Mouse (Mus musculus) embryonic fibroblast, embryonic 13.5 days (primary cell): ENCODE data around the gene Eif4b. TPM values are rescaled to one million over a fixed set of nuclear protein-coding genes. Genes with fewer than 3 reads are reported as not detected.
A peak's percentile ranks its signal among the peaks of the same experiment; 100 is the strongest.

Experiments
- H3K27ac ChIP-seq: 2 replicates; pipeline ENCODE4 v1.5.1; 2012; ENCODE audit warnings: low read length, control low read depth, inconsistent platforms; ENCODE audit not compliant: insufficient read depth
- H3K4me1 ChIP-seq: 2 replicates; pipeline ENCODE4 v1.6.1; 2011; ENCODE audit warnings: low read length; ENCODE audit not compliant: control insufficient read depth, insufficient read depth
- H3K4me3 ChIP-seq: 2 replicates; pipeline ENCODE4 v1.5.1; 2011; ENCODE audit warnings: mild to moderate bottlenecking, control low read depth, low read length; ENCODE audit not compliant: insufficient read depth
- CTCF ChIP-seq: IDR thresholded peaks from 2 replicates; pipeline ENCODE4 v1.5.1; 2011; ENCODE audit warnings: mild to moderate bottlenecking, control low read depth, low read length, moderate library complexity, borderline replicate concordance; ENCODE audit not compliant: insufficient read depth
- POLR2A ChIP-seq: IDR thresholded peaks from 2 replicates; pipeline ENCODE4 v1.6.1; 2011; ENCODE audit warnings: low read depth, mild to moderate bottlenecking, control low read depth, low read length, moderate library complexity
- polyA plus RNA-seq: library from polyadenylated mRNA; stranded (reverse); fragments of >200 nt; gene quantifications from 2 replicates; pipeline ENCODE4 v1.2.4, GENCODE M21; 2011; ENCODE audit warnings: low read depth; ENCODE audit not compliant: missing spikeins, insufficient read length

The Eif4b gene
- polyA plus RNA-seq, 1 experiment = 317 TPM

DNA sequence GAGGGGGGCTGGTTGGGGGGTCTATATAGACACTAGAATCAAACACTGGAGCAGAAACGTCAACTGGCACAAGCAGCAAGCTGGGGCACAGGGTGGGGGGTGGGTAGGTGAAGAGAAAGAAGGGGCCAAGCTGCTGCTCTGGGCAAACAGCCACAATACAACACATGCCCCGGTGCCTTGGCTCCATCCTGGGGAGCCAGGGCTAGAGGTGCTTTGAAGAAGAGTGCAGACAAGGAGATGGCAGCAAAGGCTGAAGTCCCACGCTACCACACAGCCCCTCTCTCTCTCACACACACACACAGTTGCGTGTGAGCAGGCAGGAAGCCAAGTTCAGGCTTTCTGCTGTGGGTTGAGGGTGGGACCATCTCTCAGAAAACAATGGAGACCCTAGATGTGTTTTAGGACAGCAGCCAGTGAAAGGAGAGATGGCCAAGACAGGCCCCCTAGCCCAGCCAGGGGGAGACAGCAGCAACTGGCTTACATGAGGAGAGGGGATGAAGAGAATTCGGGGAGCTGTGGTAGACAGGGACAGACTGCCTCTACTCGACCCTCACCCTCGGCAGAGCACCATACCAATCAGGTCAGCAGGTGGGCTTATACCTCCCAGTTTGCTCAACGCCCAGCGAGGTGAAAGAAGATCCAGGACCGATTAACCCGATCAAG is 43.3 kb downstream of the Eif4b start:
- TF ChIP-seq CTCF = no peak
- peak; percentile 1; the same call in 1 of the 2 replicates for TF ChIP-seq POLR2A
- Histone ChIP-seq H3K4me1 (no peaks in the 10 kb centered on the region), H3K27ac (no peak overlapping the region), H3K4me3 (no peak overlapping the region)

DNA sequence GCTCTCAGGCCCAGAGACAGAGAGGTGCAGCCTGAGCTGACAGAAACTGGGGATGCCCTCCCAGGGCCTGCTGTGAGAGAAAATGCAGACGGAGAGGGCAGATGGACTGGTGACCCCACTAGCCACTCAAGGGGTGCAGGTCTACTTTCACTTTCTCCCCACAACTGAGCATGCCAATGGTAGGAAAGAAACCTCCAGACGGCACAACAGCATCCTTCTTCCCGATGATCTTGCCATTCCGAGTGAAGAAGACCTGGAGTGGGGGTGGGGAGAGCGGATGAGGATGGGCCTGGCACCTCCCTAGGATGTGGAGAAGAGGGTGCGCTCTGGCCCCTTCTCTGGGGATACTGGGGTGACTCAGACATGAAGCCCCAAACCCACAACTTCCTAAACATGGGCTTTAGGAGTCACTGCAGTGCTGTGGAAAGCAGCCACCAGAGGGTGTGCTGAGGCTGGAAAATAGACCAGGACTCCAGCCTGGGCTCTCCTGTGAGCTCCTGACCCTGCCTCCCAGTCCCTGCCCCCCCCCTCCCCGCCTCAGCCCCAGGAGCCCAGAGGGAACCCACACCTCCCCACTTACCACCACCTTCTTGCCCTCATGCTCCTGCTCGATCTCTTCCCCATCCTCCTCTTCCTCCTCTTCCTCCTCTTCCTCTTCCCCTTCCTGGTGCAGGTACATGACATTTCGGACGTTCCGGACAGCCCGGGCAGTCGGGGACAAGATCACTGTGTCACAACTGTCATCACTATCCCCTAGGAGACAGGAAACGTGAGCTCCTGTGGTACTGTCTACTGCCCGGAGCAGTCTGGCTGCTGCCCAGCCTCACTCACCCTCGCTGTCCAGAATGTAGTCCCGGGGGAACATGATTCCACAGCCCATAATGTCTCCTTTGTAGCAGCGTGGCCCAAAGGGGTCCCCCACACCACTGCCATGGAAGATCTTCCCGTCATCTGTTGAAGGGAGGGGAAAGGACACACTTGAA is 44.2 kb downstream of the Eif4b start:
- TF ChIP-seq POLR2A = no peak
- peak; percentile 68; the same call in 1 of the 2 replicates for TF ChIP-seq CTCF
- no peak overlapping the region for H3K4me3 ChIP-seq
- no peaks in the 10 kb centered on the region for H3K4me1 ChIP-seq
- H3K27ac ChIP-seq = no peak overlapping the region

DNA sequence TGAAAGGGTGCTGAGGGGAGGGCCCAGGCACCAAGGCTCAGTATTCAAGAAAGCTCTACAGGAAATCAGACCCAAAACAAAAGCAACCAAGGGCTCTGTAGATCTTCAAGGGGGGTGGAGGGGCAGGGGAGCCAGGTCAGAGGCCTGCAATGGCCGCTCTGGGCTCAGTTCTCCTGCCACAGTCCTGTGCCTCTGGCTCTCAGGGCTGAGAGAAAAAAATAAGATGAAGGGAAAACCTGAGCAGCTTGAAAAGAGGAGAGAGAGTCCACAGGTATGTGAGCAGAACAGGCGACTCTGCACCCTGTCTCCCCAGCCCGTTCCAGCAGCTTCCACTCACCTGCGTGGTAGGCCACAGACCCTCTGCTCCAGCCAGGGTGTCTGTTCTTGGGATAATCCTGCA is 45.0 kb downstream of the Eif4b start:
- Histone ChIP-seq H3K27ac (no peak overlapping the region), H3K4me3 (no peak overlapping the region), H3K4me1 (no peaks in the 10 kb centered on the region)
- TF ChIP-seq POLR2A (no peak), CTCF (no peak)

DNA sequence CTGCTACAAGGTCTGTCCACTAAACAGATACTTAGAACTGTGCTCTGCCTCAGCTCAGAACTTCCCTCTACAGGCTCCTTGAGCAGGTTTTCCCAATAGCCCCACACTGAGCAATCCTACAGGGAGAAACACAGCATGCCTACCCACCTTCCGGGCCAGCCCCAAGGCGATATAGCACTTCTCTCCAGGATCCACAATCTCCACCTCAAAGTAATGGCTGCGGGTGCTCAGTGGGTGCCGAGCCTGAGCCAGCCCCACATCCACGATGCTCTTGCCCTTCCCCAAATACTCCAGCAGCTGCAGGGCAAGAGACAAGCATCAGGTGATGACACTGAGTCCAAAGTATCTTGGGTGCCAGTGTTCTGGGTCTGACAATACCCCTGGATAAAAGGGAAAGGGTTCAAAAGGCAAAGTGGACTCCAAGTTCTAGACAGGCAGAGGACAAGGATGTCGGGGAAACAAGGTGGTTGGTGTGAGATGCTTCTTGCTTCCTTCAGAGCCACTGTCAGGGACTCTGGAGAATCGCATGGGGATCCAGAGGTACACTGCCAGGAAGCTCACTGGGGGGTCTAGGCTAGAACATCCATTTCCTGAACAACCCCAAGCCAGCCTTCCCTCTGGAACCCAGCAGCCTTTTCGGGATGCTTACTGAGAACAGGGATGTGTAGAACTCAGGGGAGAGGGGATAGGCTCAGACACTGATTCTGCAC is 45.7 kb downstream of the Eif4b start:
- Histone ChIP-seq H3K27ac (no peak overlapping the region), H3K4me1 (no peaks in the 10 kb centered on the region), H3K4me3 (no peak overlapping the region)
- TF ChIP-seq POLR2A (no peak), CTCF (no peak)

DNA sequence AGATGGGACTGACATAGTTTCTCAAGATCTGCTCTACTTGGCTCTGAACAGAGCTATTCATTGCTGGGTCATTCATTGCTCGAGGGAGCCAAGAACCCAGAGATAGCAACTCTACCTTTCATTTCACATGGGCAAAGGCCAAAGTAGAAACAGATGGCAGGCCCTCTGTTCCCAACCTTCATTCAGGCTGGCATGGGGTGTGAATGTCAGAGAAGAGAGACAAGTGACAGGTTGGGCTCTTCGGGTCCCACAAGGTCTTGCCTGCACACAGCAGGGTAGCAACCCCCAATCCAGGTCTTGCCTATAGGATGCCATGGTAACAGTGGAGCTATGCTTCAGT is 46.2 kb downstream of the Eif4b start:
- no peak overlapping the region for H3K4me3 ChIP-seq
- no peaks in the 10 kb centered on the region for H3K4me1 ChIP-seq
- TF ChIP-seq CTCF (no peak), POLR2A (no peak)
- H3K27ac ChIP-seq = no peak overlapping the region

DNA sequence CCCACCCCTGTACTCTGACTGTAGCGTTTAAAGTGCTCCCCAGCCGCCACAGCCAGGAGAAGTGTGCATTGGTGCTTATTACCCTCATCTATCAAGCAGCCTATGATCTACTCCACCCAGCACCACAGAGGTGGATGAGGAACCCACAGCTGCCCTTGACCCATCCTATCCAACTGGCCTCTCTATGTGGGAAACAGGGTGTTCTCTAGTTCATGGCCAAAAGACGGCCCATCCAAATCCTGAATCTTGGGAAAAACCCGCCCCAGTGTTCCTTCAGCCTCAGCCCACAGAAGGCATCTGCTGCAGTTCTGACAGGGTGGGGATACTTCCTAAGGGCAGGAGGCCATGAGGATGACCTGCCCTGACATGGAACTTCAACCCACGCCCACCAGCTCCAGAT is 47.0 kb downstream of the Eif4b start:
- no peak overlapping the region for H3K4me3 ChIP-seq
- TF ChIP-seq POLR2A = no peak
- TF ChIP-seq CTCF = no peak
- no peak overlapping the region for H3K27ac ChIP-seq
- H3K4me1 ChIP-seq = no peaks in the 10 kb centered on the region

DNA sequence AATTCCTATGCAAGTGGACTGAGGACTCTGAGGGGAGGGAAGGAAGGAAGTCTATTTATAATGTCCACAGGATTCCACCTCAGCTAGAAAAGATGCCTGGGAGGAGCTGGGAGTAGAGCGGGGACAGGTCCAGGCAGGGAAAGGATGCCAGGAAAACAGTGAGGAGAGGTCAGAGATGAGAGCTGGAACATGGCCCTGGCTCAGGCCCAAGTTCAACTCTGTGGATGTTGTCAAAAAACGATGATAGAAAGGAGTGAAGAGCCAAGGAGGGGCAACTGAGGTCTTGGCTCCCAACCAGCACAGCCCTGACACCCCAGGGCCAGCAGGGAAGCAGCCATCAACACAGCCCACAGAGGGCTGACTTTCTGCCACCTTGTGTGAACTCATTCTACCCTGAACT is 52.7 kb downstream of the Eif4b start:
- no peak for TF ChIP-seq CTCF
- no peak for TF ChIP-seq POLR2A
- H3K4me1 ChIP-seq = peaks cover 3% of the 10 kb centered on the region; the same call in 1 of the 2 replicates
- no peak overlapping the region for H3K4me3 ChIP-seq
- H3K27ac ChIP-seq = no peak overlapping the region

DNA sequence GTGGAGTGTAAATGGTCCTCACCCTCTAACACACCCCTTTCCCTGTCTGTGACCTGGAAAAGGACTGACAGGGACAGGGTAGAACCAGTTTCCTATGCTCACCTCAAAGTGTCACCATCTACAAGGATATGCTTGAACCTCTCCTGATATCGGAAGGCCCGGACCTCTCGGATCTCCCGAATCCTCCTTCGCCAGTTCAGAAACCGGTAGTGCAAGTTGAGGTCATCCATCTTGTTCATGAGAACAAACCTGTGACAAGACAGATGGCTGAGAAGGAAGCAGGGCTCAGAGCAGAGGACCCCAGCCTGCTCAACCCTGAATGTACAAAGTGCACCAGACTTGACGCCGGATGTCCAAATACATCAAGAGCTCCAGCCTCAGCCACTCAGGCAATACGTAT is 59.7 kb downstream of the Eif4b start:
- Histone ChIP-seq H3K4me3 (no peak overlapping the region), H3K27ac (no peak overlapping the region), H3K4me1 (no peaks in the 10 kb centered on the region)
- TF ChIP-seq CTCF = no peak
- TF ChIP-seq POLR2A = no peak

DNA sequence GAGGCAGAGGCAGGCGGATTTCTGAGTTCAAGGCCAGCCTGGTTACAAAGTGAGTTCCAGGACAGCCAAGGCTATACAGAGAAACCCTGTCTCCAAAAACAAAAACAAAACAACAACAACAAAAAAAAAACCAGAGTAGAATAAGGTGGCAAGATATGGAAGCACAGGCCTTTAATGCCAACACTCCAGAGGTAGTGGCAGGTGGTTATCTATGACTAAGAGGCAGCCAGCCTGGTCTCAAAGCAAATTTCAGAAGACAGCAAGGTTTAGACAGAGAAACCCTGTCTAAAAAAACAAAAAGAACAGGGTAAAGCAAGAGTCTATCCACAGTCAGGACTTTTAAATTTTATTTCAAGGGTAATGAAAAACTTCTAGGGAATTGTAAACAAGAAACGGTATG is 61.1 kb downstream of the Eif4b start:
- Histone ChIP-seq H3K27ac (no peak overlapping the region), H3K4me1 (no peaks in the 10 kb centered on the region), H3K4me3 (peak overlapping the region; percentile 91)
- TF ChIP-seq POLR2A (no peak), CTCF (no peak)
